8 mouse cellular contexts compared by ENCODE assay signal in genomic region chr11:21370399-21371121, GRCm38 (mm10). TPM values are rescaled to one million over a fixed set of nuclear protein-coding genes. Genes with fewer than 3 reads are reported as not detected.
A peak's percentile ranks its signal among the peaks of the same experiment; 100 is the strongest.
DNase-seq lines count a peak whose midpoint lies in the region; ATAC-seq and TF ChIP-seq lines count a peak whose summit lies in the region.

No protein-coding gene starts in this region.

- H3K4me3 ChIP-seq in embryonic facial prominence, embryonic 14.5 days (ENCODE audit: low read depth, low read length): peak overlapping the region; percentile 69
- peak overlapping the region; percentile 82 for H3K4me3 ChIP-seq in kidney, adult 2 months (ENCODE audit: insufficient read depth, low read depth, low read length)
- peak overlapping the region; percentile 76 for H3K4me3 ChIP-seq in limb, embryonic 15.5 days
- H3K4me3 ChIP-seq in midbrain, embryonic 16.5 days (ENCODE audit: low read depth, low read length): peak overlapping the region; percentile 81

- no peaks in the 10 kb centered on the region for H3K27me3 ChIP-seq in embryonic facial prominence, embryonic 14.5 days (replicated peaks; ENCODE audit: control insufficient read depth, insufficient read depth, low read length)
- no peaks in the 10 kb centered on the region for H3K27me3 ChIP-seq in kidney, adult 2 months (replicated peaks; ENCODE audit: control insufficient read depth, insufficient read depth, low read length)
- no peaks in the 10 kb centered on the region for H3K27me3 ChIP-seq in limb, embryonic 15.5 days
- no peaks in the 10 kb centered on the region for H3K27me3 ChIP-seq in midbrain, embryonic 16.5 days (ENCODE audit: control insufficient read depth, insufficient read depth, low read depth, low read length)
- H3K27me3 ChIP-seq in splenic B cell, adult 2 months (ENCODE audit: control insufficient read depth, insufficient read depth, low read length, poor library complexity, severe bottlenecking): no peaks in the 10 kb centered on the region

- H3K4me1 ChIP-seq in embryonic facial prominence, embryonic 14.5 days (ENCODE audit: control insufficient read depth, insufficient read depth, low read length): peaks cover 19% of the 10 kb centered on the region; the same call in 1 of the 2 replicates
- peaks cover 7% of the 10 kb centered on the region; the same call in 1 of the 2 replicates for H3K4me1 ChIP-seq in kidney, adult 2 months (ENCODE audit: control insufficient read depth, insufficient read depth, low read length)
- peaks cover 22% of the 10 kb centered on the region for H3K4me1 ChIP-seq in limb, embryonic 15.5 days
- H3K4me1 ChIP-seq in midbrain, embryonic 16.5 days (ENCODE audit: control insufficient read depth, insufficient read depth, low read length): peaks cover 14% of the 10 kb centered on the region

- peak; percentile 92 for ATAC-seq in embryonic facial prominence, embryonic 14.5 days (ENCODE audit: low read depth)
- ATAC-seq in limb, embryonic 15.5 days (ENCODE audit: insufficient number of reproducible peaks, low FRiP score, low TSS enrichment, low read depth): peak; percentile 95
- peak; percentile 88 for ATAC-seq in midbrain, embryonic 16.5 days

- peak overlapping the region; percentile 87 for H3K9ac ChIP-seq in embryonic facial prominence, embryonic 14.5 days (ENCODE audit: low read depth, low read length)
- peak overlapping the region; percentile 66 for H3K9ac ChIP-seq in limb, embryonic 15.5 days
- H3K9ac ChIP-seq in midbrain, embryonic 16.5 days (ENCODE audit: low read depth, low read length): peak overlapping the region; percentile 87

- under 1% methylated on average over 30 of the region's 69 CpGs for WGBS in embryonic facial prominence, embryonic 14.5 days
- under 1% methylated on average over 60 of the region's 69 CpGs for WGBS in kidney, adult 2 months
- WGBS in limb, embryonic 15.5 days: under 1% methylated on average over 54 of the region's 69 CpGs
- under 1% methylated on average over 54 of the region's 69 CpGs for WGBS in midbrain, embryonic 16.5 days

- DNase-seq in 416B (ENCODE audit: low read depth): peak; percentile 92
- DNase-seq in adrenal gland, adult 8-10 months: peak; percentile 66
- peak; percentile 94 for DNase-seq in embryonic facial prominence, embryonic 14.5 days (ENCODE audit: low spot score)
- DNase-seq in heart, adult 8-10 months (ENCODE audit: low spot score): peak; percentile 80
- DNase-seq in kidney, adult 2 months: peak; percentile 88
- DNase-seq in splenic B cell, adult 2 months (ENCODE audit: low read depth, low spot score): peak; percentile 63

- no peaks in the 10 kb centered on the region for H3K36me3 ChIP-seq in embryonic facial prominence, embryonic 14.5 days (ENCODE audit: control insufficient read depth, insufficient read depth, low read length)
- no peaks in the 10 kb centered on the region for H3K36me3 ChIP-seq in kidney, adult 2 months (ENCODE audit: control insufficient read depth, insufficient read depth, low read length)
- no peaks in the 10 kb centered on the region for H3K36me3 ChIP-seq in limb, embryonic 15.5 days
- no peaks in the 10 kb centered on the region for H3K36me3 ChIP-seq in midbrain, embryonic 16.5 days (ENCODE audit: control insufficient read depth, insufficient read depth, low read length)
- no peaks in the 10 kb centered on the region for H3K36me3 ChIP-seq in splenic B cell, adult 2 months (ENCODE audit: control insufficient read depth, insufficient read depth, low read length, poor library complexity, severe bottlenecking)

- peak overlapping the region; percentile 67 for H3K4me2 ChIP-seq in embryonic facial prominence, embryonic 14.5 days (ENCODE audit: low read depth, low read length)
- H3K4me2 ChIP-seq in limb, embryonic 15.5 days: peak overlapping the region; percentile 73
- H3K4me2 ChIP-seq in midbrain, embryonic 16.5 days (ENCODE audit: low read length): peak overlapping the region; percentile 73

- peak overlapping the region; percentile 94 for H3K27ac ChIP-seq in embryonic facial prominence, embryonic 14.5 days (replicated peaks; ENCODE audit: low read depth, low read length)
- H3K27ac ChIP-seq in kidney, adult 2 months (ENCODE audit: insufficient read depth, low read depth, low read length): peak overlapping the region; percentile 90
- H3K27ac ChIP-seq in limb, embryonic 15.5 days: peak overlapping the region; percentile 97
- H3K27ac ChIP-seq in midbrain, embryonic 16.5 days (ENCODE audit: low read length): peak overlapping the region; percentile 8

- no peak for TF ChIP-seq CTCF in kidney, adult 2 months (conservative IDR thresholded peaks at IDR 0.05; ENCODE audit: insufficient read depth, insufficient read length, low read depth, low read length)

- no peaks in the 10 kb centered on the region for H3K9me3 ChIP-seq in embryonic facial prominence, embryonic 14.5 days (ENCODE audit: control insufficient read depth, low read length)
- H3K9me3 ChIP-seq in limb, embryonic 15.5 days: no peaks in the 10 kb centered on the region
- no peaks in the 10 kb centered on the region for H3K9me3 ChIP-seq in midbrain, embryonic 16.5 days (replicated peaks; ENCODE audit: control insufficient read depth, low read length, poor library complexity, severe bottlenecking)

- TF ChIP-seq POLR2A in kidney, adult 2 months (IDR thresholded peaks at IDR 0.05; ENCODE audit: low read depth, low read length): peak; percentile 63

RNA-seq across cellular contexts. Expression of gene Ugp2, which starts 0.4 kb away (rescaled TPM):
- 10 to 100 TPM; 48.6 to 87.2 (median 61.2) TPM for total RNA-seq in adrenal gland, adult 8-10 months (2022)
- polyA plus RNA-seq in embryonic facial prominence, embryonic 14.5 days (2014; fragmentation: Nextera tagmentation; extraction: Ambion mirVana): 119 and 128 TPM in 2 replicates
- total RNA-seq in heart, adult 8-10 months (2022): 100 to 1,000 TPM; 208 to 263 (median 234) TPM
- 14.2 and 21.7 TPM in 2 replicates for polyA plus RNA-seq in kidney, adult 2 months (2012; rRNA removed)
- polyA plus RNA-seq in limb, embryonic 15.5 days (2015; fragmentation: Nextera tagmentation; extraction: Ambion mirVana): 101 and 121 TPM in 2 replicates
- polyA plus RNA-seq in midbrain, embryonic 16.5 days (2015; fragmentation: Nextera tagmentation; extraction: Ambion mirVana): 66.4 and 71.9 TPM in 2 replicates

Comparison
In these comparisons a context has a peak if more than half of its experiments do, and no peak if none do; other contexts are left out.
1. Peak in every context shown above with its lines: DNase-seq, ATAC-seq, H3K4me3 ChIP-seq and H3K27ac ChIP-seq.
2. H3K27ac ChIP-seq: peak in every context shown above with its lines; median percentile 97 in limb, embryonic 15.5 days; 94 in embryonic facial prominence, embryonic 14.5 days; 90 in kidney, adult 2 months; 8 in midbrain, embryonic 16.5 days.